ENCODE assay signal across 14 mouse cellular contexts in genomic region chr13:41747691-41748090, GRCm38 (mm10).
A peak's percentile ranks its signal among the peaks of the same experiment; 100 is the strongest.
DNase-seq lines count a peak whose midpoint lies in the region; ATAC-seq and TF ChIP-seq lines count a peak whose summit lies in the region.
"Had no signal": no experiment of that assay in that cellular context is flagged by ENCODE, and none has a peak within 500 bp of the region (broad histone marks: within the 10 kb centered on the region; RNA-seq: fewer than 3 reads in every experiment).

No protein-coding gene starts in this region.

- H3K4me1 ChIP-seq in forebrain, embryonic 16.5 days (replicated peaks; ENCODE audit: control insufficient read depth, insufficient read depth, low read length) = peaks cover 3% of the 10 kb centered on the region; the same call in 1 of the 2 replicates
- H3K4me1 ChIP-seq: hindbrain, embryonic 13.5 days; intestine, embryonic 15.5 days; megakaryocyte, embryonic 14.5 days; stomach, embryonic 15.5 days had no signal

- peak; percentile 13 to 31 for DNase-seq in frontal cortex, postnatal 36 days (ENCODE audit: low spot score in 2 of 2)
- no peak for DNase-seq in frontal cortex, postnatal 14 days (ENCODE audit: low spot score in 2 of 2)
- no peak for DNase-seq in left cerebral cortex, adult 2 months (ENCODE audit: extremely low spot score in 1 of 2, low spot score in 2 of 2)
- no peak for DNase-seq in left cerebral cortex, postnatal 10 days (ENCODE audit: extremely low spot score in 1 of 2, low spot score in 2 of 2)
- peak; percentile 12 for DNase-seq in Muller cell, postnatal 12 days (ENCODE audit: inconsistent ontology term)
- no peak for DNase-seq in spleen, postnatal 4 days (ENCODE audit: low spot score in 2 of 2)
- DNase-seq: adrenal gland, adult 8-10 months had no signal

- peak overlapping the region; percentile 18; the same call in 1 of the 2 replicates for H3K27ac ChIP-seq in left cerebral cortex, adult 2 months
- no peak overlapping the region for H3K27ac ChIP-seq in forebrain, embryonic 16.5 days (ENCODE audit: low read length)
- H3K27ac ChIP-seq: hindbrain, embryonic 13.5 days; intestine, embryonic 15.5 days; stomach, embryonic 15.5 days had no signal

- H3K4me3 ChIP-seq in left cerebral cortex, adult 2 months = no peak overlapping the region
- H3K4me3 ChIP-seq in forebrain, embryonic 16.5 days (replicated peaks; ENCODE audit: low read length) = no peak overlapping the region
- H3K4me3 ChIP-seq: heart, embryonic 13.5 days; hindbrain, embryonic 13.5 days; intestine, embryonic 15.5 days; megakaryocyte, embryonic 14.5 days; stomach, embryonic 15.5 days had no signal

- intact Hi-C loops in left cerebral cortex, adult 2 months (cut with DNase I) = loop anchor here (1.0 to 5.0 kb wide), 4 partner anchors 29 to 355 kb away; no protein-coding TSS in a partner anchor
- intact Hi-C loops in left cerebral cortex, postnatal 10 days (cut with DNase I) = loop anchor here (2.0 kb wide), 1 partner anchor 303 kb away; no protein-coding TSS in a partner anchor

- no peak overlapping the region for H3K9ac ChIP-seq in forebrain, embryonic 16.5 days (replicated peaks; ENCODE audit: low read depth, low read length)
- H3K9ac ChIP-seq: heart, embryonic 13.5 days; hindbrain, embryonic 13.5 days; intestine, embryonic 15.5 days; stomach, embryonic 15.5 days had no signal

- TF ChIP-seq CTCF in left cerebral cortex, adult 2 months (IDR thresholded peaks at IDR 0.05) = no peak

- no peak overlapping the region for H3K4me2 ChIP-seq in forebrain, embryonic 16.5 days (ENCODE audit: low read length)
- H3K4me2 ChIP-seq: heart, embryonic 13.5 days; hindbrain, embryonic 13.5 days; intestine, embryonic 15.5 days; liver, embryonic 11.5 days; stomach, embryonic 15.5 days had no signal

- H3K27me3 ChIP-seq in forebrain, embryonic 16.5 days (replicated peaks; ENCODE audit: control insufficient read depth, insufficient read depth, low read length) = no peaks in the 10 kb centered on the region
- H3K27me3 ChIP-seq: heart, embryonic 13.5 days; hindbrain, embryonic 13.5 days; intestine, embryonic 15.5 days; stomach, embryonic 15.5 days had no signal

- no peaks in the 10 kb centered on the region for H3K9me3 ChIP-seq in forebrain, embryonic 16.5 days (ENCODE audit: control insufficient read depth, low read length)
- H3K9me3 ChIP-seq: heart, embryonic 13.5 days; hindbrain, embryonic 13.5 days; intestine, embryonic 15.5 days; megakaryocyte, embryonic 14.5 days; stomach, embryonic 15.5 days had no signal

- no peaks in the 10 kb centered on the region for H3K36me3 ChIP-seq in forebrain, embryonic 16.5 days (ENCODE audit: control insufficient read depth, insufficient read depth)
- H3K36me3 ChIP-seq: heart, embryonic 13.5 days; hindbrain, embryonic 13.5 days; intestine, embryonic 15.5 days; stomach, embryonic 15.5 days had no signal

- WGBS in forebrain, embryonic 16.5 days = 19% methylated on average over 4 of the region's 4 CpGs

- ATAC-seq in forebrain, embryonic 16.5 days = peak; percentile 54; the same call in 1 of the 2 replicates
- ATAC-seq: intestine, embryonic 15.5 days had no signal

Comparison
In these comparisons a context has a peak if more than half of its experiments do, and no peak if none do; other contexts are left out.
1. DNase-seq: peak in frontal cortex, postnatal 36 days (2 of 2) and Muller cell, postnatal 12 days (single experiment); none in frontal cortex, postnatal 14 days (0 of 2), left cerebral cortex, adult 2 months (0 of 2), left cerebral cortex, postnatal 10 days (0 of 2) and spleen, postnatal 4 days (0 of 2).